Mouse (Mus musculus) hindlimb bud, embryonic 11.5 days (tissue): ENCODE measurements around the gene Usp2.
A peak's percentile ranks its signal among the peaks of the same experiment; 100 is the strongest.

ENCODE experiments used
- DNase-seq: peaks from one replicate; pipeline ENCODE4 v3.0.0-alpha.2; 2012; ENCODE audit warnings: low read depth, low spot score; ENCODE audit errors: extremely low spot score

Usp2 gene

DNA sequence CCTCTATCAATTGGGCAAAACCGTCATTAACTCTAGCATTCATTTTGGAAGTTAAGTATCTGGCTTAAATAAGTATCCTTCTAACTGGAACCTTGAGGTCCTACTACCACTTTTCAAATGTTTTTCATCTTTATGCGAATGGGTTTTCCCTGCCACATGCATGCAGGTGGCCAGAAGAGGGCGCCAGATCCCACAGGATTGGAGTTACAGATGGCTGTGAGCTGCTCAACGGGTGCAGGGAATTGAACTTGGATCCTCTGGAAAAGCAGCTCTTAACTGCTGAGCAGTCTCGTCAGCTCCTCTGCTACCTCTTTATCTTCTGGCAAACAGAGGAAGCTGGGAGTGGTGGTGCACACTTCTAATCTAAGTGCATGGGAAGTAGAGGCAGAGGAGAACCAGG, 52.2 kb downstream of the Usp2 start:
- no peak for DNase-seq

GRCm38 (mm10) chr9:44119948-44120465, 53.2 kb downstream of the Usp2 start:
- DNase-seq, result no peak

- no peak for DNase-seq
Measured at GRCm38 (mm10) chr9:44124317-44124716, 57.5 kb downstream of the Usp2 start.

DNA sequence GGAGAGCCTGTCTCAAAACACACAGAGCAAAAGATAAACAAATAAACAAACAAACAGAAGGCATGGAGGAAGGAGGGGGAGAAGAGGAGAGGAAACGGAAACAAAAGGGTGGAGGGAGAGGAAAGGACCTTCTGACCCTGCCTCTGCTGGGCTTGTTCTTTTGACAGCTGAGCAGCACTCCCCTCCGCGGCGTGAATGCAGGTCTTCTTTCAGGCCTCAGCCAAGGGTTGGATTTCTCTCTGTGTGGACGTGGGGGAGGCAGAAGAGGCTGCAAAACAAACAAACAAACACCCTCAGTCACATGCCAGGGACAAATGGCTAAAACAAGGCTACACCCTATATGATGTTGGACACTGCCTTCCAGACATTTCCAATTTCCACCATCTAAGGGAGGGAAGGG, 58.2 kb downstream of the Usp2 start:
- DNase-seq, result no peak

GRCm38 (mm10) chr9:44125546-44126428, 59.0 kb downstream of the Usp2 start:
- peak; percentile 85 for DNase-seq

DNA sequence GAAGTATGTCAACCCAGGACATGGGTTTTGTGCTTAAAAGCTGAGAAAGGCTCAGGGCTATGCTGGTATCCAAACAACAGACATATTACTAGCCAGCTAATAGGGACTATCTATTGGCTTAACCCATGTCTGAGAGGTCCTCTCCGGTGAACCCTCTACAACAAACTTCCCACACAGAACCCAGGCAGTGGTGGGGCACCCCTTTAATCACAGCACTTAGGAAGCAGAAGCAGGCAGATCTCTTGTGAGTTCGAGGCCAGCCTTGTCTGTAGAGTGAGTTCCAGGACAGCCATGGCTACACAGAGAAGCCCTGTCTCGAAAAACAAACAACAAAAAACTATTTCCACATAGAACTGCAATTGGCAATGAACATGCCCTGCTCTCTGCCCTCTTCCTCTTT, 59.9 kb downstream of the Usp2 start:
- no peak for DNase-seq

DNA sequence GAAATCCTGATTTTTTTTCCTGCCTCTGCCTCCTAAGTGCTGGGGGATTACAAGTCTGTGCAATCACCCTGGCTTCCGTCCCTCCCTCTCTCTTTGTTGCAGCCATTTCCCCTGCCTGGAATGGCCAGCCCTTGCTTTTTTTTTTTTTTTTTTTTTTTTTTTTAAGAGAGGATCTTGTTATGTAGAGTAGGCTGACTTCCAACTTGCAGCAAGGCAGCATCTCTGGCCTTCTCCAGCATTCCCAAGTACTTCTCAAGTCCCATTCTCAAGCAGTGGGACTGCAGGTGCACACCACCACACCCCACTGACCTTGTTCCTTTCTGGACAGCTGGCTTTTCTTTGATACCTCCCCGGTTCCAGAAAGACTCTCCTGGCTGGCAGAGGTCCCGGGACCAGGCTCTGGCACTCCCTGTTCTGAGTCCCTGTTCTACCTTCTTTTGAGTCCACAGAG, 60.6 kb downstream of the Usp2 start:
- DNase-seq, result no peak

DNA sequence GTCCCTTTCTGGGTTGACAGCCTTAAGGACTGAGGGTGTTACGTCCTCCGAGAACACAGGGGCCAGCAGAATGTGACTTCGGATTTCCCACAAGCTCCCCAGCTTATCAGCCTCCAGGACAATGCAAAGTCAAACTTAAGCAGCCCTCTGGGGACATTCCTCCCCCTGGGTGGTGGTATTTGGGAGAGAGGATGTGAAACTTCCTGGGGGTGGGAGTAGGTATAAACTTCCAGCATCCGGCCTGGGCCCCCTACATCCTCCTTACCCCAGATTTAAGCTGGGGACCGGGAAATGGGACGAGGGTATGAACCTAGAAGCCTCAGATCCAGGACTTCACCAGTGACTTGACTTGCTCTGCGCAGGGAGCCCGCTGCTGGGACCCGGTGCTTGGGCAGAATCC, 62.8 kb downstream of the Usp2 start:
- no peak for DNase-seq

- no peak for DNase-seq
Measured at GRCm38 (mm10) chr9:44130034-44130433, 63.2 kb downstream of the Usp2 start.

DNA sequence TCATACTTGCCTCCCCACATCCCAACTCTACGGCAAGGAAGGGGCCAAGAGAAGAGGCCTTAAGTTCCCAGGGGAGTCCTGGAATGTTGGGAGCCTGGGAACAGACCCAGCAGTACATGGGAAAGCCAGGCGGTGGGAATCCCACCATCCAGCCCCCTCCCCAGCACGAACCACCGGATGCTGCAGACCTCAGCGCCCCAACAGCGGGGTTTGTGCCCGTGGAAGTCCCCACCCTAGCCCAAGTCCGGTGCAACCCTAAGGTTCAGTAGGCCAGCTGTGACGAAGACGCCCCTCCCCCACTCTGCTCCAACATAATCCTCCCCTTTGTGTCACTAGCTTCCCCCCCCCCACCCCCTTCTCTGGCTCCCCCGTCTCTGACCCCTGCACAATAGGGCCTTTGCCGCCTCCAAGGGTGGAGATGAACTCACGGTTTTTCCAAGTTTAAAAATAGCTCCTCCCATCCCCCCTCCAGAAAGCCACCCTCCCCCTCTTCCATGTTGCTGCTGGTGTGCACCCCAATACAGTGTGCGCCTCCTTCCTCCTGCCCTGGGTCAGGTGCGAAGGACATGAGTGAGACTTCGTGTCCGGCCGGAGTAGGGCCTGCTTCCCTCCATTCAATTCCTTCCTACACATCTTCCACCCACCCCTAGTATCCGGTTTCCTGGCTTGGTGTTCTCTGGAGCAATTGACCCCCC, 63.9 kb downstream of the Usp2 start:
- no peak for DNase-seq

DNA sequence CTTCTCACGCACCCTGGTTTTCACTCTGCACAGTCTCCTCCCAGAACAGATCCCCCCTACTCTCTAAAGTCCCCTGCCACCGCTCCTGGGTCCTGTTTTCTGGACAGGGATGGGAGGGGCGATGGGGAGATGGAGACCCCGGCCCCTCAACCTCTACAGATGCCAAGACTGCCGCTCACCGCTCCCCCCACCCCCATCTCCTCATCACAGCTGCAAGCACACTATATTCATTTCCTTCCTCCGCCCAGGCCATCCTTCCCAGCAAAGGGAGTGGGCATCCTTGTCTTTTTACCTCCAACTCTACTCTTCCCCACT, 64.4 kb downstream of the Usp2 start:
- DNase-seq, result no peak

- no peak for DNase-seq
Measured at GRCm38 (mm10) chr9:44132200-44132599, 65.4 kb downstream of the Usp2 start.

DNA sequence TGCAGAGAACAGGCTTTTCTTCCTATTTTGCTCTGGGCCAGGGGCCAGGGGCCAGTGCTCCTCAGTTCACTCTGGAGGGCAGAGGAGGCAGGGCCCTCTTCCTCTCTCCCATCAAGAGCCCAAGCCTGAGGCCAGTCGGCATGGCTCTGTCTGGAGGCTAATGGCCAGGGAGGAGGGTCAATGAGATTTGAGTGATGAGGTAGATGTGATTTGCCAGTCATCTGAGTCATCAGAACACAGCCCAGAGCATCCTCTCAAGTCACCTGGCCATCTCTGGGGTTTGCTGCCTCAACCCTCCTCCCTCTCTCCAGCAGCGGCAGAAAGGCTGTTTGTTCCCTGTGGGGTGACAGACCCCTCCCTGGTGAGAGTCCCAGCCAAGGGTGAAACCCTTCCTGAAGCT, 66.5 kb downstream of the Usp2 start:
- no peak for DNase-seq

GRCm38 (mm10) chr9:44134101-44134850, 67.5 kb downstream of the Usp2 start, which contains the start of gene Mcam:
Gene Mcam, plus strand, starts transcription at chr9:44134469.
- no peak for DNase-seq

GRCm38 (mm10) chr9:44134851-44135730, 68.3 kb downstream of the Usp2 start:
- no peak for DNase-seq

GRCm38 (mm10) chr9:44135731-44136411, 69.0 kb downstream of the Usp2 start:
- DNase-seq, result no peak

GRCm38 (mm10) chr9:44137846-44138245, 71.0 kb downstream of the Usp2 start:
- DNase-seq, result no peak

- DNase-seq, result no peak
Measured at GRCm38 (mm10) chr9:44141951-44142350, 75.1 kb downstream of the Usp2 start.

GRCm38 (mm10) chr9:44143421-44143820, 76.6 kb downstream of the Usp2 start:
- DNase-seq, result no peak
